Mouse (Mus musculus): Measurements from ENCODE around the gene Gna11. TPM values are rescaled to one million over a fixed set of nuclear protein-coding genes. Genes with fewer than 3 reads are reported as not detected.

The Gna11 gene
- polyA plus RNA-seq (2012; rRNA removed), result 114 and 117 TPM in 2 replicates

GRCm38 (mm10) chr10:81545161-81545747 lies at the start of gene Gna11:
TSS of gene Gna11 (minus strand) at chr10:81545190.
- 1% methylated on average over 59 of the region's 59 CpGs for WGBS
- TF ChIP-seq POLR2A (IDR thresholded peaks at IDR 0.05; ENCODE audit: borderline replicate concordance, extremely low read depth, low read depth, low read length), result no peak
- no peak for TF ChIP-seq CTCF (IDR thresholded peaks at IDR 0.05; ENCODE audit: insufficient read depth, low read length)
- peaks cover 30% of the 10 kb centered on the region for H3K4me1 ChIP-seq (ENCODE audit: control insufficient read depth, insufficient read depth, low read length)
- peak; percentile 100 for DNase-seq
- peak within 1 kb of the TSS; percentile 96 for H3K4me3 ChIP-seq (replicated peaks; ENCODE audit: extremely low read depth, low read depth, low read length)

DNA sequence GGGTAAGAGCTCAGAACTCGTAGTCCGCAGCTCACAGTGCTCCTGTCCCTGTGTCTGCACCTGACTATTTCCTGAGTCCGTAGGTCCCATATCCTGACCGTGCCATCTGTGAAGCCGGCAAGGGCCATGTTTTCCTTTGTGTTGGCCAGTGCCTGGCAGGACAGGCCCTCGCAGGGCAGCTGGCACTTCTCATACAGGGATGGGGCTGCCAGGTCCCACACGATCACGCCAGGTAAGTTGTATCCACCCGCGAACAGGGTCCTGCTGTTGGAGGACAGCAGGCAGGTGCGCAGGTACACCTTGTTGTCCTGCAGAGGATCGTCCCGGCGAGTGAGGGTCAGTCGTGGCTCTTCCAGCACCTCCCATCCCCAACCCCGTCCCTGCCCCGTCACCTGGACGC lies 48.9 kb upstream of the Gna11 start:
- H3K4me1 ChIP-seq (ENCODE audit: control insufficient read depth, insufficient read depth, low read length), result no peaks in the 10 kb centered on the region
- DNase-seq, result no peak
- no peak overlapping the region for H3K4me3 ChIP-seq (replicated peaks; ENCODE audit: extremely low read depth, low read depth, low read length)
- TF ChIP-seq POLR2A (IDR thresholded peaks at IDR 0.05; ENCODE audit: borderline replicate concordance, extremely low read depth, low read depth, low read length) (no peak), CTCF (IDR thresholded peaks at IDR 0.05; ENCODE audit: insufficient read depth, low read length) (no peak)
- WGBS, result 64% methylated on average over 18 of the region's 18 CpGs

- TF ChIP-seq CTCF (IDR thresholded peaks at IDR 0.05; ENCODE audit: insufficient read depth, low read length), result no peak
- no peak for TF ChIP-seq POLR2A (IDR thresholded peaks at IDR 0.05; ENCODE audit: borderline replicate concordance, extremely low read depth, low read depth, low read length)
- no peak for DNase-seq
- 62% methylated on average over 4 of the region's 4 CpGs for WGBS
- no peaks in the 10 kb centered on the region for H3K4me1 ChIP-seq (ENCODE audit: control insufficient read depth, insufficient read depth, low read length)
- no peak overlapping the region for H3K4me3 ChIP-seq (replicated peaks; ENCODE audit: extremely low read depth, low read depth, low read length)
Measured at GRCm38 (mm10) chr10:81593223-81593622, 48.2 kb upstream of the Gna11 start.

GRCm38 (mm10) chr10:81592631-81593030 lies 47.6 kb upstream of the Gna11 start:
- DNase-seq, result no peak
- WGBS, result 73% methylated on average over 7 of the region's 7 CpGs
- TF ChIP-seq POLR2A (IDR thresholded peaks at IDR 0.05; ENCODE audit: borderline replicate concordance, extremely low read depth, low read depth, low read length), result no peak
- no peak for TF ChIP-seq CTCF (IDR thresholded peaks at IDR 0.05; ENCODE audit: insufficient read depth, low read length)
- Histone ChIP-seq H3K4me3 (replicated peaks; ENCODE audit: extremely low read depth, low read depth, low read length) (no peak overlapping the region), H3K4me1 (ENCODE audit: control insufficient read depth, insufficient read depth, low read length) (no peaks in the 10 kb centered on the region)

DNA sequence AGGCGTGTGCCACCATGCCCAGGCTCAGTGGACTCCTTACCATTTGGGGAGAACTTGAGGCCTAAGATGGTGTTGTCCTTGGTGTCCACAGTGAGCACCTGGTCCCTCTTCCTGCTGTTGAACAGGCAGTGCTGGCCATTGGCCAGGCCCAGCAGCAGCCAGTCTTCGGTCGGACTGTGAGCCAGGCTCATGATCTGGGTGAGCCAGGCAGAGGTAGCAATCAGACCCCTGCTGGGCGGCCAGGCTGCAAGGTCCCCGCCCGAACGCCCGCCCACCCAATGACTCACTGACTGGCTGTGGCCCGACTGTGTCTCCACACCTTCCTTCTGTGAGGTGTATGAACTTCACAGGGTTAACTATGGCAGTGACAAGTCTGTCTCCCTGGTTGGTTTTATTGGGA lies 46.9 kb upstream of the Gna11 start:
- Histone ChIP-seq H3K4me3 (replicated peaks; ENCODE audit: extremely low read depth, low read depth, low read length) (no peak overlapping the region), H3K4me1 (ENCODE audit: control insufficient read depth, insufficient read depth, low read length) (no peaks in the 10 kb centered on the region)
- no peak for TF ChIP-seq CTCF (IDR thresholded peaks at IDR 0.05; ENCODE audit: insufficient read depth, low read length)
- no peak for TF ChIP-seq POLR2A (IDR thresholded peaks at IDR 0.05; ENCODE audit: borderline replicate concordance, extremely low read depth, low read depth, low read length)
- 59% methylated on average over 9 of the region's 9 CpGs for WGBS
- no peak for DNase-seq

- H3K4me1 ChIP-seq (ENCODE audit: control insufficient read depth, insufficient read depth, low read length), result no peaks in the 10 kb centered on the region
- 75% methylated on average over 7 of the region's 7 CpGs for WGBS
- DNase-seq, result no peak
- TF ChIP-seq POLR2A (IDR thresholded peaks at IDR 0.05; ENCODE audit: borderline replicate concordance, extremely low read depth, low read depth, low read length), result no peak
- TF ChIP-seq CTCF (IDR thresholded peaks at IDR 0.05; ENCODE audit: insufficient read depth, low read length), result no peak
- H3K4me3 ChIP-seq (replicated peaks; ENCODE audit: extremely low read depth, low read depth, low read length), result no peak overlapping the region
Measured at GRCm38 (mm10) chr10:81588739-81589138, 43.7 kb upstream of the Gna11 start.

DNA sequence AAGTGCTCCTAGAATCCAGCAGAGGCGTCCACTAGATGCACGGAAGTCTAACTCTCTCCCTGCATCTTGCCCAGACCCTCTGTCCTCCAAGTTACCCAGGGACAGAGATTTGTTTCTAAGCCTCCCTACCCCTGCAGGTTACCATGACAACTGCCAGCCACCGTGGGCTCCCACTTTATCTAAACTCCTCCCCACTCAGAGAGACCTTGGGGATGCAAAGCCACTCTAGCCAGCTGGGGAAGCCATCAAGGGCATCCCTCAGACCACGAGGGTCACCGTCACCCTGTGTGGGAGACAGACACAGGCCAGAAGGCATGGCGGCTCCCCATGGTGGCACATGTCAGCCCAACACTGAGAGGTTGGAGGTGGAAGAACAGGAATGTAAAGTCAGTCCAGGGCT lies 38.4 kb upstream of the Gna11 start:
- H3K4me3 ChIP-seq (replicated peaks; ENCODE audit: extremely low read depth, low read depth, low read length), result no peak overlapping the region
- WGBS, result 66% methylated on average over 6 of the region's 6 CpGs
- DNase-seq, result no peak
- H3K4me1 ChIP-seq (ENCODE audit: control insufficient read depth, insufficient read depth, low read length), result peaks cover 2% of the 10 kb centered on the region; the same call in 1 of the 2 replicates
- no peak for TF ChIP-seq POLR2A (IDR thresholded peaks at IDR 0.05; ENCODE audit: borderline replicate concordance, extremely low read depth, low read depth, low read length)
- no peak for TF ChIP-seq CTCF (IDR thresholded peaks at IDR 0.05; ENCODE audit: insufficient read depth, low read length)

GRCm38 (mm10) chr10:81580441-81581070 lies 35.6 kb upstream of the Gna11 start:
- no peak for TF ChIP-seq POLR2A (IDR thresholded peaks at IDR 0.05; ENCODE audit: borderline replicate concordance, extremely low read depth, low read depth, low read length)
- no peak for TF ChIP-seq CTCF (IDR thresholded peaks at IDR 0.05; ENCODE audit: insufficient read depth, low read length)
- DNase-seq, result no peak
- Histone ChIP-seq H3K4me3 (replicated peaks; ENCODE audit: extremely low read depth, low read depth, low read length) (no peak overlapping the region), H3K4me1 (ENCODE audit: control insufficient read depth, insufficient read depth, low read length) (peaks cover 3% of the 10 kb centered on the region; the same call in 1 of the 2 replicates)
- WGBS, result 44% methylated on average over 25 of the region's 25 CpGs

DNA sequence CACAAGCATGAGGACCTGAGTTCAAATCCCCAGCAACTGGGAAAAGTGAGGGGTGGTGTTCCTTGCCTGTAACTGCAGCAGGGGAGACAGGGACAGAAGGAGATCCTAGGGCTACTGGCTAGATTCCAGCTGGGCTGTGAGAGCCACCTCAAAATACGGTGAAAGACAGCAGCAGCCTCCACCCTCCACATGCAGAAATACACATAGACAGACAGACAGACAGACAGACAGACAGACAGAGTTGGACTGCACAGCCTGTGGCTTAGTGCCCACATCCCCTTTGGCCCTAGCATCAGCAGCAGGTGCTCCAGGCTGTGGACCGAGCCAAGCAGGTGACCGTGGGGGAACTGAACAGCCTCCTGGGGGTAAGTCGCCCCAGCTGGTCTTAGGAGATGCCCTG lies 35.0 kb upstream of the Gna11 start:
- DNase-seq, result no peak
- H3K4me1 ChIP-seq (ENCODE audit: control insufficient read depth, insufficient read depth, low read length), result peaks cover 5% of the 10 kb centered on the region; the same call in 1 of the 2 replicates
- WGBS, result 89% methylated on average over 4 of the region's 4 CpGs
- no peak overlapping the region for H3K4me3 ChIP-seq (replicated peaks; ENCODE audit: extremely low read depth, low read depth, low read length)
- no peak for TF ChIP-seq CTCF (IDR thresholded peaks at IDR 0.05; ENCODE audit: insufficient read depth, low read length)
- TF ChIP-seq POLR2A (IDR thresholded peaks at IDR 0.05; ENCODE audit: borderline replicate concordance, extremely low read depth, low read depth, low read length), result no peak

GRCm38 (mm10) chr10:81575695-81576094 lies 30.7 kb upstream of the Gna11 start:
- peak; percentile 50 for DNase-seq
- TF ChIP-seq CTCF (IDR thresholded peaks at IDR 0.05; ENCODE audit: insufficient read depth, low read length) (no peak), POLR2A (IDR thresholded peaks at IDR 0.05; ENCODE audit: borderline replicate concordance, extremely low read depth, low read depth, low read length) (no peak)
- peaks cover 7% of the 10 kb centered on the region; the same call in 1 of the 2 replicates for H3K4me1 ChIP-seq (ENCODE audit: control insufficient read depth, insufficient read depth, low read length)

More at GRCm38 (mm10) chr10:81575695-81576094, 30.7 kb upstream of the Gna11 start:
- peak overlapping the region; percentile 61 for H3K4me3 ChIP-seq (replicated peaks; ENCODE audit: extremely low read depth, low read depth, low read length)
- WGBS, result 10% methylated on average over 6 of the region's 6 CpGs
